In genomic region chr13:23751478-23751956, GRCm38 (mm10) we compare ENCODE assay signal across 8 mouse cellular contexts. TPM values are rescaled to one million over a fixed set of nuclear protein-coding genes. Genes with fewer than 3 reads are reported as not detected.
A peak's percentile ranks its signal among the peaks of the same experiment; 100 is the strongest.
DNase-seq lines count a peak whose midpoint lies in the region; ATAC-seq and TF ChIP-seq lines count a peak whose summit lies in the region.

No protein-coding gene starts in this region.

- no peak for TF ChIP-seq CTCF in lung, postnatal 0 days (IDR thresholded peaks at IDR 0.05)
- TF ChIP-seq CTCF in cortical plate, adult 2 months (IDR thresholded peaks at IDR 0.05; ENCODE audit: extremely low read depth, insufficient read depth, low read length), result no peak
- no peak for TF ChIP-seq CTCF in midbrain, postnatal 0 days (IDR thresholded peaks at IDR 0.05)

- H3K4me3 ChIP-seq in lung, postnatal 0 days (ENCODE audit: low read depth, low read length), result peak overlapping the region; percentile 31; the same call in 1 of the 2 replicates
- peak overlapping the region; percentile 40 for H3K4me3 ChIP-seq in cortical plate, adult 2 months (ENCODE audit: insufficient read depth, low read length)
- H3K4me3 ChIP-seq in midbrain, postnatal 0 days (ENCODE audit: low read depth, low read length), result peak overlapping the region; percentile 41

- no peaks in the 10 kb centered on the region for H3K36me3 ChIP-seq in lung, postnatal 0 days (ENCODE audit: insufficient read depth, low read length)
- H3K36me3 ChIP-seq in midbrain, postnatal 0 days (ENCODE audit: insufficient read depth, low read length), result no peaks in the 10 kb centered on the region

- TF ChIP-seq EP300 in lung, postnatal 0 days (IDR thresholded peaks at IDR 0.05), result no peak

- ATAC-seq in lung, postnatal 0 days, result no peak
- no peak for ATAC-seq in midbrain, postnatal 0 days (ENCODE audit: low FRiP score)

- no peaks in the 10 kb centered on the region for H3K9me3 ChIP-seq in lung, postnatal 0 days (ENCODE audit: low read length)
- H3K9me3 ChIP-seq in midbrain, postnatal 0 days (ENCODE audit: low read length), result no peaks in the 10 kb centered on the region

- under 1% methylated on average over 11 of the region's 11 CpGs for WGBS in lung, postnatal 0 days
- WGBS in midbrain, postnatal 0 days, result under 1% methylated on average over 11 of the region's 11 CpGs

- H3K27me3 ChIP-seq in lung, postnatal 0 days (replicated peaks; ENCODE audit: insufficient read depth, low read length), result no peaks in the 10 kb centered on the region
- H3K27me3 ChIP-seq in midbrain, postnatal 0 days (ENCODE audit: insufficient read depth, low read length), result no peaks in the 10 kb centered on the region

- H3K4me2 ChIP-seq in lung, postnatal 0 days (replicated peaks; ENCODE audit: low read depth, low read length), result peak overlapping the region; percentile 62
- H3K4me2 ChIP-seq in midbrain, postnatal 0 days (ENCODE audit: low read depth, low read length, poor library complexity, severe bottlenecking), result peak overlapping the region; percentile 68

- no peaks in the 10 kb centered on the region; the same call in 1 of the 2 replicates for H3K4me1 ChIP-seq in lung, postnatal 0 days (ENCODE audit: insufficient read depth, low read depth, low read length)
- no peaks in the 10 kb centered on the region for H3K4me1 ChIP-seq in cortical plate, adult 2 months (ENCODE audit: control insufficient read depth, insufficient read depth, low read length)
- no peaks in the 10 kb centered on the region for H3K4me1 ChIP-seq in midbrain, postnatal 0 days (ENCODE audit: insufficient read depth, low read length)

- TF ChIP-seq POLR2A in cortical plate, adult 2 months (IDR thresholded peaks at IDR 0.05; ENCODE audit: extremely low read depth, insufficient read depth, low read length), result no peak

- peak overlapping the region; percentile 73 for H3K27ac ChIP-seq in lung, postnatal 0 days (ENCODE audit: low read length)
- H3K27ac ChIP-seq in cortical plate, adult 2 months (ENCODE audit: insufficient read depth, low read length), result peak overlapping the region; percentile 82
- H3K27ac ChIP-seq in midbrain, postnatal 0 days (ENCODE audit: low read depth, low read length), result peak overlapping the region; percentile 47; the same call in 1 of the 2 replicates

- no peak for DNase-seq in lung, postnatal 0 days (ENCODE audit: low spot score)
- no peak for DNase-seq in lung, postnatal 36 days
- peak; percentile 53 for DNase-seq in hindlimb bud, embryonic 11.5 days (ENCODE audit: extremely low spot score, low read depth, low spot score)
- no peak for DNase-seq in midbrain, postnatal 0 days (ENCODE audit: low spot score)
- no peak for DNase-seq in gastrocnemius, adult 8-10 months (ENCODE audit: low spot score in 2 of 2)
- DNase-seq in adrenal gland, adult 8-10 months, result no peak
- no peak for DNase-seq in left cerebral cortex, adult 8-10 months (ENCODE audit: low spot score in 2 of 2)

- H3K9ac ChIP-seq in lung, postnatal 0 days (replicated peaks; ENCODE audit: low read depth), result no peak overlapping the region
- no peak overlapping the region for H3K9ac ChIP-seq in midbrain, postnatal 0 days (replicated peaks; ENCODE audit: low read length, poor library complexity, severe bottlenecking)

RNA-seq across cellular contexts. Expression of gene Hist1h3b, which starts 0.6 kb away (rescaled TPM):
- polyA plus RNA-seq in lung, postnatal 0 days (2015; fragmentation: Nextera tagmentation; extraction: Ambion mirVana), result 2.6 and 3.0 TPM in 2 replicates
- polyA plus RNA-seq in cortical plate, adult 2 months (2012; rRNA removed), result 0.57 and 0.77 TPM in 2 replicates
- 124 and 290 TPM in 2 replicates for total RNA-seq in midbrain, postnatal 0 days (2014; rRNA removed)
- 0.50 and 0.51 TPM in 2 replicates for polyA plus RNA-seq in midbrain, postnatal 0 days (2015; fragmentation: Nextera tagmentation; extraction: Ambion mirVana)
- total RNA-seq in gastrocnemius, adult 8-10 months (2022), result 1 to 10 TPM in 2 of 4 experiments, not detected in 2; 2.7 to 2.8 TPM
- 10 to 100 TPM; 18.1 to 29.8 (median 26.6) TPM for total RNA-seq in adrenal gland, adult 8-10 months (2022)
- 10 to 100 TPM in 1 of 4 experiments, 1 to 10 TPM in 3; 5.3 to 12.2 (median 8.1) TPM for total RNA-seq in left cerebral cortex, adult 8-10 months (2022)

RNA-seq across cellular contexts. Expression of gene Hist1h2ab, which starts 0.6 kb away (rescaled TPM):
- polyA plus RNA-seq in lung, postnatal 0 days (2015; fragmentation: Nextera tagmentation; extraction: Ambion mirVana), result 5.3 and 6.1 TPM in 2 replicates
- polyA plus RNA-seq in cortical plate, adult 2 months (2012; rRNA removed), result 1.6 and 1.9 TPM in 2 replicates
- 98.5 and 290 TPM in 2 replicates for total RNA-seq in midbrain, postnatal 0 days (2014; rRNA removed)
- 2.1 and 2.4 TPM in 2 replicates for polyA plus RNA-seq in midbrain, postnatal 0 days (2015; fragmentation: Nextera tagmentation; extraction: Ambion mirVana)
- total RNA-seq in gastrocnemius, adult 8-10 months (2022), result 1 to 10 TPM in 2 of 4 experiments, under 1 TPM in 1, not detected in 1; 0.97 to 4.9 (median 3.5) TPM
- total RNA-seq in adrenal gland, adult 8-10 months (2022), result 10 to 100 TPM; 24.0 to 37.5 (median 29.3) TPM
- 10 to 100 TPM; 18.4 to 30.4 (median 21.0) TPM for total RNA-seq in left cerebral cortex, adult 8-10 months (2022)

RNA-seq across cellular contexts. Expression of gene Hist1h2bb, which starts 5.0 kb away (rescaled TPM):
- polyA plus RNA-seq in lung, postnatal 0 days (2015; fragmentation: Nextera tagmentation; extraction: Ambion mirVana), result 0.99 TPM in 1 of 2 replicates, not detected in the other
- 0.79 and 1.9 TPM in 2 replicates for polyA plus RNA-seq in cortical plate, adult 2 months (2012; rRNA removed)
- 491 and 821 TPM in 2 replicates for total RNA-seq in midbrain, postnatal 0 days (2014; rRNA removed)
- 0.61 TPM in 1 of 2 replicates, not detected in the other for polyA plus RNA-seq in midbrain, postnatal 0 days (2015; fragmentation: Nextera tagmentation; extraction: Ambion mirVana)
- total RNA-seq in gastrocnemius, adult 8-10 months (2022), result 1 to 10 TPM; 1.1 to 1.6 (median 1.4) TPM
- 10 to 100 TPM; 14.8 to 24.3 (median 20.0) TPM for total RNA-seq in adrenal gland, adult 8-10 months (2022)
- 10 to 100 TPM; 12.3 to 18.8 (median 16.3) TPM for total RNA-seq in left cerebral cortex, adult 8-10 months (2022)

RNA-seq across cellular contexts. Expression of gene Hist1h4b, which starts 5.3 kb away (rescaled TPM):
- 0.57 and 0.73 TPM in 2 replicates for polyA plus RNA-seq in lung, postnatal 0 days (2015; fragmentation: Nextera tagmentation; extraction: Ambion mirVana)
- polyA plus RNA-seq in cortical plate, adult 2 months (2012; rRNA removed), result 3.7 and 8.3 TPM in 2 replicates
- total RNA-seq in midbrain, postnatal 0 days (2014; rRNA removed), result 143 and 315 TPM in 2 replicates
- 1.6 and 2.0 TPM in 2 replicates for polyA plus RNA-seq in midbrain, postnatal 0 days (2015; fragmentation: Nextera tagmentation; extraction: Ambion mirVana)
- 1 to 10 TPM in 2 of 4 experiments, under 1 TPM in 1, not detected in 1; 0.82 to 2.9 (median 1.8) TPM for total RNA-seq in gastrocnemius, adult 8-10 months (2022)
- 100 to 1,000 TPM in 1 of 4 experiments, 10 to 100 TPM in 3; 69.6 to 104 (median 91.8) TPM for total RNA-seq in adrenal gland, adult 8-10 months (2022)
- total RNA-seq in left cerebral cortex, adult 8-10 months (2022), result 10 to 100 TPM; 53.3 to 70.8 (median 63.3) TPM

RNA-seq across cellular contexts. Expression of gene Hist1h3c, which starts 6.1 kb away (rescaled TPM):
- polyA plus RNA-seq in lung, postnatal 0 days (2015; fragmentation: Nextera tagmentation; extraction: Ambion mirVana), result 0.27 TPM in 1 of 2 replicates, not detected in the other
- polyA plus RNA-seq in cortical plate, adult 2 months (2012; rRNA removed), result 0.56 TPM in 1 of 2 replicates, not detected in the other
- total RNA-seq in midbrain, postnatal 0 days (2014; rRNA removed), result 206 and 420 TPM in 2 replicates
- polyA plus RNA-seq in midbrain, postnatal 0 days (2015; fragmentation: Nextera tagmentation; extraction: Ambion mirVana), result not detected in 2 replicates
- total RNA-seq in gastrocnemius, adult 8-10 months (2022), result not detected
- 10 to 100 TPM in 1 of 4 experiments, 1 to 10 TPM in 3; 4.3 to 10.9 (median 7.4) TPM for total RNA-seq in adrenal gland, adult 8-10 months (2022)
- total RNA-seq in left cerebral cortex, adult 8-10 months (2022), result 1 to 10 TPM; 1.1 to 3.3 (median 2.8) TPM

Comparison
In these comparisons a context has a peak if more than half of its experiments do, and no peak if none do; other contexts are left out.
1. RNA of gene Hist1h2bb, which starts 5.0 kb away (total RNA-seq): 491 to 821 TPM in midbrain, postnatal 0 days; 14.8 to 24.3 TPM in adrenal gland, adult 8-10 months, 12.3 to 18.8 TPM in left cerebral cortex, adult 8-10 months and 1.1 to 1.6 TPM in gastrocnemius, adult 8-10 months; every median in the first group is over 10 times any median in the second.
2. Peak in every context shown above with its lines, with median percentiles within 50 percentile points of each other: H3K27ac ChIP-seq and H3K4me3 ChIP-seq.